Mouse (Mus musculus) lung, postnatal 36 days (tissue): ENCODE results near the gene Slc35e4.
"Not testable (repeated sequence)": the region's sequence is repeated elsewhere in the genome, so short reads cannot be mapped to it uniquely, and the experiment has no call there.

ENCODE experiments used
- DNase-seq: peaks from one replicate; pipeline ENCODE4 v3.0.0; 2022; ENCODE audit warnings: mixed read lengths

Slc35e4 gene

DNA sequence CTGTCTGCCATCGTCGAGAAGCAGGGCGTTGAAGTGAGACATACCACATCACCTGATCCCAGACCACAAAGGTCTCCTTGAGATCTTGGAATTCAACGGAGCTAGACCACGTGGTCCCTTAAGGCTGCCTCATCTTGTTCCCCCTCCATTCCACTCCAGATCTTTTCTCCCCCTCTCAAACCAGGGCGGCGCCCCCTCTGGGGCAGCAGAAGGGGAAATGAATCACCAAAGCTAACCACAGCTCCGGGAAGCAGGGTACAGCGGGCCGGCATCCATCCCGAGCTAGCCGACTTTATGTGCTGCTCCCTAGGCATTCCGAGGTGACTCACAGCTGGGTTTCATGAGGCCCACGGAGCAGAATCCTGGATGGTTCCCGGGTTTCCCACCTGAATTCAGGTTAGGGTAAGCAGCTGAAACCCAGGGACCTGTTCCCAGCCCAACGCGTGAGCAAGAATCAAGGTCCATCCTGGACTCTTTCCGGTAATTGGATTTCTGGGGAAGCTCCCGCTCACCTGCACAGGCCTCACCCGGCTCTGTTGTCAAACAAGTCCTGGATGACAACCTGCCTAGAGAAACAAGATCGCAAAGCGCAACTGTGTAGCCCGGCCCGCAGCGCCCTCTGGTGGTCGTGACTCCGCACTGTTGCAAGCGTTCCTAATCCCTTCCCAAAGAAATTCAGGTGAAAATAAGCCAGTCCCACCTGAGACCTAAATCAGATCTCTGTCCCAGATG is at the start of gene Slc35e4:
Gene Slc35e4, minus strand, starts transcription at position 556 of the 732 bp plus-strand sequence.
- DNase-seq, result peak; percentile 88

DNA sequence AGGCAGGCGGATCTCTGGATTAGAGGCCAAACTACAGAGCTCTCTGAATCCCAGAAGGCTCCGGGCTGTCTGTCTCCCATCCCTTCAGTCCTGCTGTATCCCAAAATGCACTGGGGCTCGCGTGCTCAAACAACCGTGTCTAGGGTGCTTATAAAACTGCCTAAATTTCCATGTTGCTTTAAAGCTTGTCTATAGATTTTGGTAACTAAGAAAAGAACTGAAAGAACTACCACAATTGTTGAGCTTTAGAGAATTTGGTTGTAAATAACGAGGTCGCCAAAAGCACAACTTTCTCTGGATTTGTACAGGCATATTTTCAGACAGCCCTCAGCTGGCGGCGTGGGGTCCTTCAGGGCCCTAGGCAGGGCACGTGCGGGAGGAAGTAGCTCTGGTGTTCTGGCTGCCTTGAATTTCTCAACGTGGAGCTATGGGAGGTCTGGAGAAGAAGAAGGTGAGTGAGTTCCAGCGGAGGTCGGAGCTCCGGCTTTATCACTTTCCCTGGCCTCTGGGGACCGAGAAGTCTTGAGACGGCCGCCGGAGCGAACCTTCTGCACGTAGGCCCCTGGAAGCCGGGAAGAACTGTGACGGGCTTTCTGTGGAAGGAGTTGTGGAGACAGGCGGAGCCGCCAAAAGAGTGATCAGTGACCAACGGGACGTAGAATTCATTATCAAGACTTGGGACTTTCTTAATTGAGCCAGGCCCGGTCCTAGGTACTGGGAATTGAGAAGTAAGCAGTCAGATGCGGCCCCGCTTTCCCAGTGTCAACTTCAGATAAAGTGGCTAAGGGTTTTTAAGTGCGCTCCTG is 49.3 kb upstream of the Slc35e4 start, which contains the start of gene Pes1:
Gene Pes1, plus strand, starts transcription at position 366 of the 806 bp plus-strand sequence.
- peak; percentile 88 for DNase-seq

DNA sequence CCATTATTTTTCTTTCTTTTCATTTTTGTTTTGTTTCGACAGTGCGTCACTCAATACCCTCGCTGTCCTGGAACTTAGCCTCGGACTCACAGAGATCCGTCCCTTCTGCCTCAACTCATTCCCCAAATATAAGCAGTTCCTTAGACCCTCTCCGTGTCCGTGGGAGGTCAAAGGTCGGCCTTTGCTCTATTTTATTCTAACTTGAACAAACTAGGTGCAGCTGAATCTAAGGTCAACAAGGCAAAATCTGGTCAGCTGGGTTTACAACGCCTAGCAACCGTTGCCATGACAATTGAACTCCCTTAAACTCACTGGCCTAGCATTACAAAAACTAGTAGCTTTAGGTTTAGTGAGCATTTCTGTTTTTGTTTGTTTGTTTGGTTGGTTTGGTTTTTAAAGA is 48.7 kb upstream of the Slc35e4 start:
- DNase-seq, result no peak

DNA sequence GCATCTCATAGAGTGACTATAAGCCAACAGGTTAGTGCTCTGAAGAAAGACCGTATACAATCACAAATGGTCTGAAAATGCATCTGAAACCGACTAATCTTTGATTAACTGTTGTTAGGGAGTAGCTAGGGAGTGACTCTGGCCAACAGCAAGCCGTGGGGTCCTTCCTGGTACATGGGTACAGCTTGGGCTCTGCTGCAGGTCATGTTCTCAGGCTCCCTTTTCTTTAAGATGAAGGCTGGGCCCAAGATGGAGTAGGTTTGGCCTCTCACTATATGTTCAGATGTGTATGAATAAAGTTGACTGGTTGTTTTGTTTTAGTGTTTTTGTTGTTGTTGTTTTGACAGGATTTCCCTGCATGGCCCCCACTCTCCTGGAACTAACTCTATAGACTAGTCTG is 47.3 kb upstream of the Slc35e4 start:
- no peak for DNase-seq

DNA sequence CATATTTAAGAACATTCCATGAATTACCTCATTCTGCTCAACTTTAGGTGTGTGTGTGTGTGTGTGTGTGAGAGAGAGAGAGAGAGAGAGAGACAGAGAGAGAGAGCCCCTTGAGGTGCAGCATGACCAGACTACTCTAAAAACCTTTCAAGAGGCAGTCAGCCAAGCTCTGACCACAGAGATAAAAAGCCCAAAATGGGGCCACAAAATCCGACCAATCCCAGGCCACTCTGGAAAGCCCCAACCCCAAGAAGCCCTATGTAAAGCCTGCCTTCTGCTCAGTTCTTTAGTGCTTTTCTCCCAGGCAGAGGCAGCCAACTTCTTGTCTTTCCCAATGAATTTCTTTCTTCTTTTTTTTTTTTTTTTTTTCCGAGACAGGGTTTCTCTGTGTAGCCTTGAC is 46.4 kb upstream of the Slc35e4 start:
- DNase-seq, result no peak

DNA sequence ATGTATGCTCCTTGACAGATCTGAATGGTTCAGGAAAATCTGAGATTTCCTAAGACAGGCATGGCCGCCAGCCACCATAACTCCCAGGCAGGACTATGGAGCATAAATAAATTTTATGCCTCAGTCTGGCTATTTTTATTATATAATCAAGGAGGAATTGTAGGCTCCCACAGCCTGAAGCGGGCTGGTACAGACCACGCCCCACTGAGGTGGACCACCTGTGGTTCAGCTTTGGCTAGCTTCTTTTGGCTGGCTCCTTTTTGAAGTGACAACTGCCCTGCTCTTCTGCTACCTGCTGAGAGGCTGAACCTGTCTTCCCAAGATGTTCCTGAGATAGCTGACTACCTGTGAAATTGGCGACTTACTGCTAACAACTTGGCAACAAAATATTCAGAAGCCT is 40.9 kb upstream of the Slc35e4 start:
- not testable (repeated sequence) for DNase-seq

DNA sequence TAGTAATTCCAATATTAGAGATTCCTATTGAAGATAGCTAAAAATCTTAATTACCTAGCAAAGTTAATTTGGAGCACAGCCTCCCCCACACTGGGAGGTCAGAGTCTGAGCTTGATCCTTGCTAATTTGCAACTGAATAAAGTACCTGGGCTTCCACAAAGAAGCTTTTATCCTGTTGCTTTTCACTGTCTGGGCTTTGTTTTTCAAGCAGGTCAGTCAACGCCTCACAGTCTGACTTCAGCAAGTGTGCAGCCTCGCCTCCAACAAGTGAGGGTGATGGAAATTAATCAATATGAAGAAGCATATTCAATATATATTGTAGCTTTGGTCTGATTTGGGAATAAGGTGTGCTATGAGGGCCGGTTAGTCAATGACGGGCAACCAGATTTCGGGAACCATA is 40.4 kb upstream of the Slc35e4 start:
- DNase-seq, result not testable (repeated sequence)

DNA sequence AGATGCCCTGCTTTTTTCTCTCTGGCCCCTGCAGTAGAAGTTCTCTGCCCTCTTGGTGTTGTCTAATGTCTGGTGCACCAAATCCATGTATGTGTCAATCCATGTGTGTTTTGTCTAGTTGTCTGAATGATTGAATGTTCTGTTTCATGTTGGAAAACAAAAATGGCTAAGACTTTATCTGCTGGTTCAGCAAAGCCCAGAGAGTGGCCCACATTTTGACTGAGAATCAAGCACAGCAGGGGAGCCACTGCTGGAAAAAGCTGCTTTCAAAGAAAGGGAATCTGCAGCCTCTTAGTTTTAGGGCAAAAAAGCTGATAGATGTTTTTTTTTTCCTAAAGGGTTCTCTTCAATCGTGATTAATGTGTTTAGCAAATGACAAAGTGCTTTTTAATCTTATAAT is 31.9 kb upstream of the Slc35e4 start:
- DNase-seq, result no peak

DNA sequence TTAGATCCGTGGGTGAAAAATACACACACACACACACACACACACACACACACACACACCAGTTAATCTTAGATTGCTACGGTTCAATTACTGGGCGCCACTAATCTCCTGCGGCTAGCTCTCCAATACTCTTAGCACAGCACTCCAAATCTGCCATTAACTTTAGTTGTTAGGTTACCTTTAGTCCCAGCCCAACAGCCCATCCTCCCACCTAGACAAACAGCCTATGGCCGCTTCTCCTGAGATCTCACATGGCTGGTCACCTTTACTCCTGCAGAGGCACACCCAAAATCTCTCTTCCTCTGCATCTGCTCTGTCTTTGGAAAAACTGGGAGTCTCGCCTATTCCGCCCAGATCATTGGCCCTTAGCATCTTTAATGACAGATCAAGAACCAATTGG is 26.9 kb upstream of the Slc35e4 start:
- DNase-seq, result no peak

DNA sequence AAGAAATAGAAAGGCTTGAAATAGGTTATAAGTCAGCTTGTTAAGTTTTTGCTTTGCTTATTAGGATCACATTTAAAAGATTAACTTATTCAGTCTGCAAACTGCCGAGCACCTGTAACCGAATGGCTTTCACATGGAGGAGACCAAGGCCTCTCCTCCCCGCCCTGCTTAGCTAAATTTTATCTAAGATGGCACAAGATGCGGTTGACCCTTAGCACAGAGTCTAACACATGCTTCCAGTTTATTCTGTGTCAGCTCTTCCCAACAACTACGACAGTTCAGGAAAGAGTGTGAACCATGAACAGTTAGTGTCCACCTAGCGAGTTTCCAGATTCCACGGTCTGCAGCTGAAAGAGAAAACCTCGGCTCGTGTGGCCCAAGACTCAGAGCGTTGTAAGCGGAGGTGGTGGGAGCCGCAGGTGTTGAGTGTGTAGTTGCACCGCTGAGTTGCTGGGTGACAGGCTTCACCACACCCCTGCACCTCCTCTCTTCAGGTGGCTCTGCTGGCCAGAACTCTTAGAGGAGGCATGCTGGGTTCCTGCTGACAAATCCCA is 22.9 kb upstream of the Slc35e4 start:
- no peak for DNase-seq

DNA sequence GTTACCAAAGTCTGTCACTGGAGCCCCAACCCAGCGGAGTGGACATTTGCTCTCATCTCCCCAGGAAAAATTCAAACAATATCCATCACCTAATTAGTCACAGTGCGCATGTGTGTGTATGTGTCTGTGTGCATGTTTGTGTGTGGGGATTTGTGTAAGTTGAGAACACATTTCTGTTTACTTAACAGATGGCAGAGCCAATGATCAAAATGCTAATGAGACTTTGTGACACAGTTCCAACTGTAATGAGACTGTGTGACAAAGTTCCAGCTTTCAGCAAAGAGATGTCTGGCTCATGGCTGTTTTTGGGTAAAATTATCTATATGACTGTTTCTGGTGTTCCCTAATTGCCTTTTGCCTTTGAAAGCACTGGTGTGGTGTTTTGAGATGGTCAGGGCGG is 21.9 kb upstream of the Slc35e4 start:
- no peak for DNase-seq

DNA sequence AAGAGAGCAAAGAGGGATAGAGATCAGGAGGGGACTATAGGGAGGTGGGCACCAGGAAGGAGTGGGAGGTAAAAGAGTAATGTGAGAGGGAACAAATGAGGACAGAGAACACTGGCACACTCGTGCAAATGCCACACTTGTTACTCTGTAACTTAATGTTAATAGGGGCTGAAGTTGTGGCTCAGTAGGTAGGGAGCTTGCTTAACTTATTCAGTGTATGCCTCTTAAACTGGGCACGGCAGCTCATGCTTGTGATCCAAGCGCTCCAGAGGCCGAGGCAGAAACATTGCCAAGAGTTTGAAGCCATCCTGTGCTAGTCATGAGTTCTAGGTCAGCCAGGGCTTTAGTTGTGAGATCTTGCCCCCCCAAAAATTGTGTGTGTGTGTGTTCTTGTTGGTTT is 20.7 kb upstream of the Slc35e4 start:
- DNase-seq, result no peak

DNA sequence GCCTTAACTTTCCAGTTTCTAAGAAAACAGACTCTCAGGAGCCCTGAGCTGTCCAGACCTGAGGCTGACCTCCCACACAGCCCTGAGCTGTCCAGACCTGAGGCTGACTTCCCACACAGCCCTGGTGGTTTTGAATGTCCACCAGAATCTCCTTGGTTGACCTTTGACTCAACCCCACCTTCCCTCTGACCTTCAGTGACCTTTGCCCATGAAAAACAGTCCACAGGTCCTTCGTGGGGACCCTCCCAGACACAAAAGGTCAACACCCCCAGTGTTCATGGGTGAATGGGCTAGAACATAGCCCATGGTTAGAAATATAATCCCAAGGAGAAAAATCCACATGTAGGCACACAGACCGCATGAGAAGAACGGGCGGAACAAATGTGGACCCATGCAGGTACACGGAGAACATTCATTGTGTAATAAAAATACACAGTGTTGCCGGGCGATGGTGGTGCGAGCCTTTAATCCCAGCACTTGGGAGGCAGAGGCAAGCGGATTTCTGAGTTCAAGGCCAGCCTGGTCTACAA is 19.4 kb upstream of the Slc35e4 start:
- DNase-seq, result no peak

DNA sequence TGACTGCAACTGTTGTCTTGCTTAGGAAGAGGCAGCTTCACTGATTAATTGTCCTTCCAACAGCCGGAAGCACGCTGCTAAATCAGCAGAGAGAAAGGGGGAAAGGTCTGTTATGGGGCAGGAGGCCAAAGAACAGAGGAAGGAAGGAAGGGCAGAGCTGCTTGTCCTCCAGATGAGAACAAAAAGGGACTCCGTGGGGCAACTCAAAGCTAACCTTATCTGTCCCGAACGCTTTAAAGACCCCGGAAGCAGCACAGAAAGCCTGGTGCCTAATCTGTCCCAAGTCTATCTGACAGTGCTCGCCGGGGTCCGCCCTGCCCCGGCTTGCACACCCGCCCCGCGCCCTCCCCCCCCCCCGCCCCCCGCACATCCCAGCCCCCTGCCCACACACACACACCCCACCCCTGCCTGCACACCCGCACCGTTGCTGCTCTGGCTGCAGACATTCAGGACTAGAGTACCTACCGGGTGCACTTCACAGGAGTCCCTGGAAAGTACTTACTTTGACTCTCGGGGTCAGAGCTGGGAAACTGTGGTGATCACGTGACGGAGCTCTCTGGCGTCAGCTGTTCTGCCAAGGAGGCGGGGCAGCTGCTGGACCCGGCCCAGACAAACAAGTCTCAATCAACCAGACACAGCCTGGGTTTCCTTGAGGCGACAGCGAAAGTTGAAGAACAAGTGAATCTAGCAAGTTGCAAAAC is 17.2 kb upstream of the Slc35e4 start, which contains the start of gene Tcn2:
Gene Tcn2, minus strand, starts transcription at position 649 of the 701 bp plus-strand sequence.
- peak; percentile 97 for DNase-seq

DNA sequence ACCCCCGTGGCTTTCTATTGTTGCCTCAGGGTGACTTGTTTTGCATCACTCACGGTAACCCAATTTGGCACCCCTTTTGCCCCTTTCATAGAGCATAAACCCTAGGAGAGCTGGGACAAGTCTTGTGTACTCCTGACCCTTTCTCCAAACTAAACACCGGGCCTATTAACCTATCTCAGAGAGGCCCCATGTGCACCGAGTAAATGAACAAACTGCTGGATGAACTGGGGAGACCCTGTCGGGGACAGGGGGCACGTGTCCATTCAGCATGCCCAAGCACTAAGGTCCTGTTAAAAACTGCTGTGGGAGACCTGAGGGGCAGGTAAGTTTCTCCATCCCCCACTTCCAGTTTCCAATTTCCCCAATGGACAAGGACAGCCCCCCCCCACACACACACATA is 16.5 kb upstream of the Slc35e4 start:
- no peak for DNase-seq

DNA sequence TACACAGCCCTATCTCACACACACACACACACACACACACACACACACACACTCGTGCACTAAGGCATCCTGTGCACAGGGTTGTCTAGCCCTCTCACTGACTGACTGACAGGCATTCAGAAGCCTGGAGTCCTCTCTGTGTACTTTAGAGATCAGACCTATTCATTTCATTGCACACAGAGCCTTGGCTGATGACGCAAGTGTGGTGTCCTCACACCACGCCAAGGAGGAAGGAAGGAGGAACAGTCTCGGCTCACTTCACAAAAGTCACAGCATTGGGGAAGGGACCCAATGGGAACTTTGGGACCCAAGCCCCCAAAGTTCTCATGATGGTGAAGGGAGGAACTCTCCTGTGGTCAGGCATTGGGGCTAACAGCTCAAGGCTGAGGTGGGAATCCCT is 15.6 kb upstream of the Slc35e4 start:
- DNase-seq, result peak; percentile 71

DNA sequence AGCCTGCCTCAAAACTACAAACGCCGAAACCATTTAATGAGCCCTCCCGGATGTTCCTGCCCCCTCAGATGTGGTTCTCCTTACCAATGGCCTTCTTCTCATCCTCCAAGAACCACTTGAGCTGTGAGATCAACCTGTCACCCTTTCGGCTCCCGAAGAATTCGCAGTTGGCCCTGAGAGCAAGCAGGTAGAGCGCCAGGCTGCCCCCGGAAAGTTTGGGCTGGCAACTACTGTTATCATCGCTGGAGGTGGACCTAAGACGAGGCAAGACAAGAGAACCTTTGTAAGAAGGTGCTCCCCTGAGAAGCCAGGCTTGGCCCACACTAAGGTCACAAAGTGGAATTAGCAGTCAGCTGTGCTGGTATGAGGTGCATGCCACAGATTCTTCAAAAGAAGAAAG is 11.5 kb upstream of the Slc35e4 start:
- DNase-seq, result no peak

DNA sequence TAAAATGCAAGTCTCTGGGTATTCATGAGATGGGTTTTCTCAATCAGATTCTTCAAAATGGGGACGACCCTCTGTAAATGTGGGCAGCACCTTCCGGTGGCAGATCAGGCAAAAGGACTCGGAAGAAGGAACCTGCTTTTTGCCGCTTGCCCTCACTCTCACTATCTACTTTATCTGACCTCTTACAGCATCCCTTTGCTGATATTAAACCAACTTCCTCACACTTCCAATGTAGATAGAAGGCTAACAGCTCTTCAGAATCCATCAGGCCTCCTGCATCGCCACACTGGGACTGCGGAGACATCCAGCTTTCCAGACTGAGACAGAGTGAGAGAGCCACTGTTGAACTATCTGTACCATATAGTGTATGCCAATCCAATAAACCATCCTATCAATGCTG is 8.3 kb upstream of the Slc35e4 start:
- no peak for DNase-seq

DNA sequence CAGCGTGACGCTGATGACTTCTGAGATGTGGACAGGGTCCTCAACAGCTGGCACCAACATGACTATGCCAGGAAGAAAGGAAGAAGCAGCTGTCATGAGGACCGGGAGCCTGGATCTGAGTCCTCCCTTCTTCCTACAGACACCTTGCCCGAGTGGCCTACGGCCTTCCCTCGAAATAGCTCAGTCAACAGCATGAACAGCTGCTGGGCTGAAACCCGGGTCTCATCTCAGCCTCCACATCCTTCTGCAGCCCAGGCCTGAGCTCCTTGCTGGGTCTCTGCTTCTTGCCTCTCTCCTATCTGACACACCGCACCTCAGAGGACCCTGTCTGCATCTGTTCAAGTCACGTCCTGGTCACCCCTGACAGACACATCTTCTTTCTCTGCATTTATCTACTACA is 7.7 kb upstream of the Slc35e4 start:
- DNase-seq, result no peak

DNA sequence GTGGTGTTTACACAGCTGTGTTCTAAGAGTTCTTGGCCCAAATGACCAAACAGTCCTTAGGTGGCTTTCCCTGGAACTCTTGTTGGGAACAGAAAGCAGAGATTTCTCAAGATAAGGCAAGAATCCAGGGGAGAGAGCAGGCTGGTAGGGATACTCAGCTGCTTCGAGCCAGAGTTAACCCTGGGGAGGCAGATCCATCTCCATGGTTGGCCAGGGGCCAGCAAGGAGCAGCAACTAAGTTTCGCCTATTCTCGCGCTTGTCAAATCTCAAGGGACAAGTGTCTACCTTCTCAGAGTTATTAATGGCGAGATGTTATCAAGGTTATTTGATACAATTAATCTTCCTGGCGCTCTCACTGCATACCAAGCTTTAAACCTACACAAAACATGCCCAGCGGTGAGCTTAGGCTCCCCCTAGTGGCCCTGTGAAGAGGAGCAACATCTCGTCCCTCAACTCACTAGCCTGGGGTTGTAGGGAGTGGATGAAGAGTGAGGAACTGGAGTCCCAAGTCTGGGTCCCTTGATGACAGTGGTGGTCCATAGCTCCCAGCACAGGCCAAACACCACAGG is 6.9 kb upstream of the Slc35e4 start:
- peak; percentile 65 for DNase-seq

DNA sequence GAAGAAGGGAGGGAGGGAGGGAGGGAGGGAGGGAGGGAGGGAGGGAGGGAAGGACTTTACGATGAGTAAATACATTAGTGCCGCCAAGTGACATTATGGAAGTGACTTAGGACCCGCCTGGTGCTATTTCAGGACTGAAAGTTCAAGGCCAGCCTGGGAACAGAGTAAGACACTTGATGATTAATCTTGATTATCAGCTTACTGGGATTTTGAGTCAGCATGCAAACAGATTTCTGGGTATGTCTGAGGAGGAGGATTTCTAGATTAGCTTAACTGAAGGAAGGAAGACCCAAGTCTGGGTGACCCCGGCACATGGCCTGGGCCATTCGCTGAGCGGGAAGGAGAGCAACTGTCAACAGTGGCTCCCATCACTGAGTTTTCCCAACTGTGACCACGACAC is 6.0 kb upstream of the Slc35e4 start:
- DNase-seq, result no peak

DNA sequence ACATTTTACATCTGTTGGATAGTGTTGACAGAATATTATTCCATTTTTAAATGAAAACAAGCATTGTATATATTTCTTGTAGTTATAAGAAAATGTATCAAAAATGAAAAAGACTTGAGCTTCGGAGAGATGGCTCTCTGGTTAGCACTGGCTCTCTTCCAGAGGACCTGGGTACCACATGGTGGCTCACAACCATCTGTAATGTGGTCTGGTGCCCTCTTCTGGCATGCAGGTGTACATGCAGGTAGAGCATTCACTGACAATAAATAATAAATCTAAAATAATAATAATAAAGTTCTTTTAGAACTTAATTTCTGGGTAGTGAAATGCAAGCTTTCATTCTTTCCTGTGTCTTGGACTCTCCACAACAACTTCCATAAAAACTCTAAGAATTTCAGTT is 4.3 kb upstream of the Slc35e4 start:
- DNase-seq, result peak; percentile 52
